Mouse (Mus musculus) liver, embryonic 16.5 days (tissue): ENCODE measurements around the gene Cd300lg. TPM values are rescaled to one million over a fixed set of nuclear protein-coding genes. Genes with fewer than 3 reads are reported as not detected.

Experiments
- ATAC-seq: fragments of 200-750 bp; cut with Nextera tagmentation; 2 replicates; pipeline ENCODE4 v1.8.0; 2017; ENCODE audit warnings: low read depth, mild to moderate bottlenecking, moderate number of reproducible peaks, moderate library complexity
- H3K27ac ChIP-seq: fragments of 300-500 bp; sonication (generic); 2 replicates; pipeline ENCODE4 v1.5.1; 2014; ENCODE audit warnings: mild to moderate bottlenecking, low read length
- H3K27me3 ChIP-seq: fragments of 300-500 bp; sonication (generic); 2 replicates; pipeline ENCODE4 v1.6.1; 2014; ENCODE audit warnings: low read depth, low read length, mixed read lengths; ENCODE audit not compliant: control insufficient read depth, insufficient read depth
- H3K36me3 ChIP-seq: fragments of 300-500 bp; sonication (generic); 2 replicates; pipeline ENCODE4 v1.6.1; 2014; ENCODE audit warnings: mild to moderate bottlenecking; ENCODE audit not compliant: control insufficient read depth, insufficient read depth
- H3K4me1 ChIP-seq: fragments of 300-500 bp; sonication (generic); 2 replicates; pipeline ENCODE4 v1.6.1; 2014; ENCODE audit warnings: low read depth, low read length, mixed read lengths; ENCODE audit not compliant: control insufficient read depth
- H3K4me2 ChIP-seq: fragments of 300-500 bp; sonication (generic); 2 replicates; pipeline ENCODE4 v1.6.1; 2014; ENCODE audit warnings: low read depth, low read length, mixed read lengths
- H3K4me3 ChIP-seq: fragments of 300-500 bp; sonication (generic); 2 replicates; pipeline ENCODE4 v1.5.1; 2014; ENCODE audit warnings: low read depth, mild to moderate bottlenecking, low read length
- H3K9ac ChIP-seq: fragments of 300-500 bp; sonication (generic); 2 replicates; pipeline ENCODE4 v1.6.1; 2014; ENCODE audit warnings: low read depth, low read length
- H3K9me3 ChIP-seq: fragments of 300-500 bp; sonication (generic); replicated peaks from 2 replicates; pipeline ENCODE4 v1.6.1; 2016; ENCODE audit warnings: low read length; ENCODE audit not compliant: control insufficient read depth
- WGBS: fragments of 180-500 bp; shearing (Covaris S2); extraction: QIAGEN DNeasy Blood & Tissue Kit; methylation state at CpG from one replicate; pipeline ENCODE4 v1.1.7; 2014; ENCODE audit not compliant: insufficient replicate concordance; 5-methylcytosine and 5-hydroxymethylcytosine counted together
- polyA plus RNA-seq: library from polyadenylated mRNA; unstranded; fragments of >200 nt; fragmentation: Nextera tagmentation; extraction: Ambion mirVana; gene quantifications from 2 replicates; pipeline ENCODE4 v1.2.1, GENCODE M21; 2015

Gene Cd300lg
- polyA plus RNA-seq, 1 experiment from 2014 or later: 0.87 TPM

DNA sequence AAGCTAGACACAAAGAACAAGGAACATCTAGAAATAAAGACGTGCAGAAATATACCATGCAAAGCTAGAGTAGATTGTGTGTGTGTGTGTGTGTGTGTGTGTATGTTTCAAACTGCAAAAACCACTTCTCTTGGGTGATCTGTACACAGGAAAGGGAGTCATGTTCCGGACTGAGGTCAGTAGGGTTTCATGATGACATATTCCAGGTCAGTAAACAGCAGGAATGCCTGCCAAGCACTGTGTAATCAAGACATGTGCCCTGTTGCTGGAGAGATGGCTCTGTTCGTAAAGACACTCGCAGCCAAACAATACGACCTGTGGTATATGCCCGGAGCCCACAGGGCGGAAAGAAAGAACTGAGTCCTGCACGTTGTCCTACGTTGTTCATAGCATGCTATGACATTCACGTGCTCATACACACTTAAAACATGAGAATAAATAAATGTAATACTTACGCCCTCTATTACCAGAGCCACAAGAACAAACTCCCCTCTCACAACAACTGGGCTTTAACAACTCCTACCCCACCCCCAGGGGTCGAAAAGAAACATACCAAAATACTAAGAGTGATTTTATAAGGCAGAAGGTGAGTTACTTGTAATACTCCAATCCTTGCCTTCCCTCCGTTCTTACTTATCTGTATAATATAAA is 1.7 kb upstream of the Cd300lg start:
- H3K27ac ChIP-seq: no peak overlapping the region
- 59% methylated on average over 13 of the region's 13 CpGs for WGBS
- no peak overlapping the region for H3K9ac ChIP-seq
- no peaks in the 10 kb centered on the region for H3K36me3 ChIP-seq
- H3K4me1 ChIP-seq: no peaks in the 10 kb centered on the region; the same call in 1 of the 2 replicates
- H3K9me3 ChIP-seq: no peaks in the 10 kb centered on the region
- H3K4me2 ChIP-seq: no peak overlapping the region
- peak; percentile 71 for ATAC-seq
- H3K4me3 ChIP-seq: no peak overlapping the region
- H3K27me3 ChIP-seq: no peaks in the 10 kb centered on the region

DNA sequence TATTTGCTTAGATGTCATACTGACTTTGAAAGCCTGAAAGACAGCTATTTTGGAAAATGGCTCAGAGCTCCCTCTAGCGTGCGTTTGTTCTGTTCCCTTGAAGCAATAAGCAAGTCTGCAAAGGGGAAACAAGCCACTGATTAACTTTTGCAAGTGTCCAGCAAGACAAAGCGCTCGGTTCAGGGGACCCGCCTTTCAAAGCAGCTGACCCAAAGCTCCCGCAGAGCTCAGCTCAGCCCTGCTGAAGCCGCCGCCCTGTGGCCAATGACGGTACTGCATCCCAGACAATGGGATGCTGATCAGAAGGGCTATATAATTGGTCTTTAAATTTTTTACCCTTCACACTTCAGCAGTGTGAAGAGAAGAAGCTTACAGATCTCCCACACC is 1.2 kb upstream of the Cd300lg start:
- Histone ChIP-seq H3K4me3 (no peak overlapping the region), H3K4me1 (no peaks in the 10 kb centered on the region; the same call in 1 of the 2 replicates), H3K27me3 (no peaks in the 10 kb centered on the region), H3K9me3 (no peaks in the 10 kb centered on the region), H3K9ac (no peak overlapping the region), H3K27ac (no peak overlapping the region), H3K4me2 (no peak overlapping the region), H3K36me3 (no peaks in the 10 kb centered on the region)
- 0% methylated on average over 9 of the region's 9 CpGs for WGBS
- peak; percentile 80 for ATAC-seq

DNA sequence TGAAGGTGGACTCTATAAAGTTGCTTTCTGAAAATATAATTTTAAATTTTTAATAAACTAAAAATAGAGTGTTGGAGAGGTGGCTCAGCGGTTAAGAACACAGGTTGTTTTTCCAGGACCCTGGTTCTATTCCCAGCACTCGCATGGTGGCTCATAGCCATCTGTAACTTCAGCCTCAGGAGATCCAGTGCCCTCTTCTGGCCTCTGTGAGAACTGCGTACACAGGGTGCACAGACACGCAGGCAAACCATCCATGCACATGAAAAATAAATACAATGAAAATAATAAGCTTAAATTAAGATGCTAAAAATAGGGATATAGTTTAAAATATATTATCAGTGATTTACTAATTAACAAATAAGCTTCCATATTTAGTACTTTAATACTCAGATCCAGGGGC is 663 bp upstream of the Cd300lg start:
- H3K9me3 ChIP-seq: no peaks in the 10 kb centered on the region
- H3K36me3 ChIP-seq: no peaks in the 10 kb centered on the region
- no peak overlapping the region for H3K4me2 ChIP-seq
- no peak overlapping the region for H3K4me3 ChIP-seq
- 58% methylated on average over 4 of the region's 4 CpGs for WGBS
- no peak for ATAC-seq
- no peaks in the 10 kb centered on the region for H3K27me3 ChIP-seq
- no peak overlapping the region for H3K27ac ChIP-seq
- H3K9ac ChIP-seq: no peak overlapping the region
- no peaks in the 10 kb centered on the region; the same call in 1 of the 2 replicates for H3K4me1 ChIP-seq

DNA sequence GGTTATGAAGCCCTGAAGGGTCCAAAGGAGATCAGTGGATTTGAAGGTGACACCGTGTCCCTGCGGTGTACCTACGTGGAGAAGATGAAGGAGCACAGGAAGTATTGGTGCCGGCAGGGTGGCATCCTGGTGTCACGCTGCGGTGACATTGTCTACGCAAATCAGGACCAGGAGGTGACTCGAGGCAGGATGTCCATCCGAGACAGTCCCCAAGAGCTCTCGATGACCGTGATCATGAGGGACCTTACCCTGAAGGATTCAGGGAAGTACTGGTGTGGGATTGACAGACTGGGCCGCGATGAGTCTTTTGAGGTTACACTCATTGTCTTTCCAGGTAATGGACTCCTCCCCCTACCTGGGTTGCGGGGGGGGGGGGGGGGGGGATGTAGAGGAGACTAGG is 1.7 kb downstream of the Cd300lg start:
- Histone ChIP-seq H3K9me3 (no peaks in the 10 kb centered on the region), H3K9ac (no peak overlapping the region), H3K36me3 (no peaks in the 10 kb centered on the region), H3K4me3 (no peak overlapping the region), H3K27ac (no peak overlapping the region), H3K27me3 (no peaks in the 10 kb centered on the region), H3K4me2 (no peak overlapping the region), H3K4me1 (no peaks in the 10 kb centered on the region; the same call in 1 of the 2 replicates)
- WGBS: 83% methylated on average over 13 of the region's 14 CpGs
- ATAC-seq: no peak

DNA sequence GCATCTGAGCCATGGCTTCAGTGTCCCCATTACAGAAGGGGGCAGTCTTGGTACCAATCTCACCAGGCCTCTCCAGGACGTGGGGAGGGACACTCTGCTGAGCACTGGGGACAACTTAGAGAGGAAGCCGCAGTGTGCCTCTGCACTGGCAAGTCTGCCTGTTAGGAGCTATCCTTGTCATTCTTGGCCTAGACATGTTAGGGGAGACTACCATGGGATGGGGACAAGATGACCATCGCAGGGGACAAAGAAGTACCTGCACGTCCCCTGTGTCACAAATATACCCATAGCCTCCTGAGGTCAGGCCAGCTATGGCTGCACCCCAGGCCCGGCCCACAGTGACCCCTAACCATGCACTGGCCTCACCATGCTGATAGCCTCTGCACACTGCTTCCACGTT is 2.1 kb downstream of the Cd300lg start:
- Histone ChIP-seq H3K27ac (no peak overlapping the region), H3K9ac (no peak overlapping the region), H3K36me3 (no peaks in the 10 kb centered on the region), H3K9me3 (no peaks in the 10 kb centered on the region), H3K27me3 (no peaks in the 10 kb centered on the region), H3K4me2 (no peak overlapping the region), H3K4me1 (no peaks in the 10 kb centered on the region; the same call in 1 of the 2 replicates), H3K4me3 (no peak overlapping the region)
- no peak for ATAC-seq
- 68% methylated on average over 6 of the region's 6 CpGs for WGBS

DNA sequence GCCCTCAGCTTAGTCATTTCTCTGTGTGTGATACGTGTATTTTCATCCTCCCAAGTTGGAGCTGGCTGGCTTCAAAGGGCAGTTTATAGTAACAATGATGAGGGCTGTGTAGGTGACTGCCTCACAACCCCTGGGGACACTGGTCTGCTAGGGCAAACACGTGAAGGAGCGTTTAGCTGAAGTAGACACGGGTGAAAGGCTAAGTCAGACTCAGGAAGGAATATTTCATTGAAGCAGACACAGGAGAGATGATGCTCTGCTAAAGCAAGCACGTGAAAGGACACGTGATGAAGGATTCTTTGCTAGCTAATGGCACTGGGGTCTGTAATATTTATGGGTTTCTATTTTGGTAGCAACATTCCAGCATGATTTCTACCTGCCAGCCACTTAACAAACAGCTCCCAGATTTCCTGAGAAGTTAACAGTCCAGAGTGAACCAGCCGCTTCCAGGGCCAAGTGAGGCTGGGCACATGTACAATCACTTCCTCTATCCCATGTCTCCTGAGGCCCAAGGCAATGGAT is 3.4 kb downstream of the Cd300lg start:
- no peak overlapping the region for H3K4me2 ChIP-seq

DNA sequence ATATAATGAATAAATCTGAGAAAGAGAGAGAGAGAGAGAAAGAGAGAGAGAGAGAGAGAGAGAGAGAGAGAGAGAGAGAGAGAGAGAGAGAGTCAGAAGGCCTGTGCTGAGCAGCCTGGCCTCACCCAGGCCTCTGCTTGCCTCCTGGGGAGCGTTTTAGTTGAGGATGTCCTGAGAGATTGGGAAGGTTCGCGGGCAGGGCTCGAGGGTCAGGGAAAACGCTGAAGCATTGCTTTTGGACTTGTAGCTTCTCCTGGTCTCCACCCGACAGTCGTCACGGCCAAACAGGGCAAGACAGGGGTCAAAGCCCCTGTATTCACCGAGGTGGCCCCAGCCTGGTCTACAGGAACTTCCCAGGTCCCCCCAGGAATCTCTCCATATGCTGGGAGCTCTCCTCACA is 5.3 kb downstream of the Cd300lg start:
- WGBS: 69% methylated on average over 9 of the region's 9 CpGs
- H3K27me3 ChIP-seq: no peaks in the 10 kb centered on the region; the same call in 1 of the 2 replicates
- no peaks in the 10 kb centered on the region for H3K9me3 ChIP-seq
- H3K4me2 ChIP-seq: no peak overlapping the region
- no peaks in the 10 kb centered on the region for H3K36me3 ChIP-seq
- ATAC-seq: no peak
- H3K4me3 ChIP-seq: no peak overlapping the region
- H3K27ac ChIP-seq: no peak overlapping the region
- no peaks in the 10 kb centered on the region for H3K4me1 ChIP-seq
- no peak overlapping the region for H3K9ac ChIP-seq

More for the DNA sequence above, 3.4 kb downstream of the Cd300lg start:
- Histone ChIP-seq H3K4me1 (no peaks in the 10 kb centered on the region; the same call in 1 of the 2 replicates), H3K27ac (no peak overlapping the region), H3K9me3 (no peaks in the 10 kb centered on the region), H3K4me3 (no peak overlapping the region), H3K36me3 (no peaks in the 10 kb centered on the region), H3K9ac (no peak overlapping the region), H3K27me3 (no peaks in the 10 kb centered on the region)
- no peak for ATAC-seq
- WGBS: 60% methylated on average over 7 of the region's 7 CpGs

DNA sequence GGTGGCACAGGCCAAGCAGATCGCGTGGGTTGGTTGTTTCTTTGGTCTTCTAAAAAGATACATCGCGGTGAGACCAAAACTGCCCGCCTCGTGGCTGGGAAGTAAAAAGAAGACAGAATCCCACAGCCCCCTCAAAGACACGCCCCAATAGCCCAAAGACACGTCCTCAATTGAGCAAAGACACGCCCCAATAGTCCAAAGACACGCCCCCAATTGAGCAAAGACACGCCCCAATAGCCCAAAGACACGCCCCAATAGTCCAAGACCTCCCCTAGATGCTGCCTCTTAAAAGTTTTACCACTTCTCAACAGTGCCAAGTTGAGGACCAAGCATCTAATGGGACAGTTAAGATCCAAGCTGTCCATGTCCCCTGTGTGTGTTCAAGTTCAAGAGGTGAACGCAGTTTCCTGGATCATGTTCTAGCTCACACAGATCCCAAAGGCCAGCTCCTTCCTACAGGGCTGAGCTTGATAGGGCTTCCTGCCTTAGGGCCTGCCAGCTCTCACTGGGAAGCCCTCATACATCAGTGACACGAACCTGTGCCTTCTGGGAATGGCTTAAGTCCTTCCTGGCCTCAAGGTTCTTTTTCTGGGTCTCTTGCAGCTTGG is 8.7 kb downstream of the Cd300lg start:
- ATAC-seq: no peak
- H3K27me3 ChIP-seq: peaks cover 2% of the 10 kb centered on the region; the same call in 1 of the 2 replicates
- WGBS: 51% methylated on average over 14 of the region's 14 CpGs
- H3K9ac ChIP-seq: no peak overlapping the region
- no peaks in the 10 kb centered on the region for H3K9me3 ChIP-seq
- no peaks in the 10 kb centered on the region for H3K4me1 ChIP-seq
- no peak overlapping the region for H3K4me2 ChIP-seq
- no peak overlapping the region for H3K4me3 ChIP-seq
- no peaks in the 10 kb centered on the region for H3K36me3 ChIP-seq
- no peak overlapping the region for H3K27ac ChIP-seq

DNA sequence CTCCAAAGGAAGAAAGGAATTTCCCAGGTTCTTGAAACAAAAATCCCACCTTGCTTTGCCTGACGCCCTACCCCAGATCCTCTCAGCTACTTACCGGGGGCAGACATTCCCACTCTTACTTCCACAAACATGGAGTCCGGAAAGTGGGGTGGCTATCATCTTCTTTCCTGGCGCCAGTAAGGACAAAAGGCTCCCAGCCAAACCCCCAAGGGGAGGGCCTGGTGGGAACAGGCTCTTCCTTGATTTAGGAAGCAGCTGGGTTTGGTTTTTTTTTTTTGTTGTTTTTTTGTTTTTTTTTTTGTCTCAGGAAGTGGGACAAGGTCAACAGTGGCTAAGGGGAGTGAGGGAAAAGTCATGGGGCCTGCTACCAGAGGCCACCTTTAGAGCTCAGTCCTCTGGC is 10.2 kb downstream of the Cd300lg start:
- H3K27me3 ChIP-seq: peaks cover 2% of the 10 kb centered on the region; the same call in 1 of the 2 replicates
- ATAC-seq: 0 out of 2 replicates have a peak, but pooled peaks have one; percentile 35
- no peak overlapping the region for H3K9ac ChIP-seq

More for the DNA sequence above, 10.2 kb downstream of the Cd300lg start:
- Histone ChIP-seq H3K36me3 (no peaks in the 10 kb centered on the region), H3K4me3 (no peak overlapping the region), H3K4me2 (no peak overlapping the region), H3K4me1 (no peaks in the 10 kb centered on the region), H3K27ac (peak overlapping the region; percentile 58; the same call in 1 of the 2 replicates), H3K9me3 (no peaks in the 10 kb centered on the region)
- 50% methylated on average over 4 of the region's 4 CpGs for WGBS
